Mouse (Mus musculus) ovary, postnatal 36 days (tissue): ENCODE measurements around the gene Cd101.

ENCODE experiments used
- DNase-seq: peaks from one replicate; pipeline ENCODE4 v3.0.0; 2022; ENCODE audit warnings: low spot score, mixed read lengths

The Cd101 gene

DNA sequence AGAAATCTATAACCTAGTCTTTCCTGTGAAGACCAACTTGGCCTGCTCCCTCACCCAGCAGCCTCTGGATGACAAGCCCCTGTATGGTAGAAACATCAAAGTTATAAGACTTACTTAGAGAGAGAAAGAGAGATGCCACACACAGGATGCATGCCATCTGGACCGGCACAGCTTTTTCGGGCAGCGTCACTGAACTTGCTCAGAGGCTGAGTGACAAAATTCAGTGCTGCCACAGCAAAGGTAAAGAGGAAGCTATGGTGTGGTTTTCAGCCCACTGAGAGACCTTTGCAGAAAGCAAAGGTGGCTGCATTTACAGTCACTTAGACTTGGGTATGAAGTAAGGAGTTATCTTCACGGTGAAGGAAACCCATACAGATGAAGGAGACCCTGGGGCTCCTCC is at the start of gene Cd101:
Gene Cd101, minus strand, starts transcription at position 218 of the 400 bp plus-strand sequence.
- DNase-seq = no peak

DNA sequence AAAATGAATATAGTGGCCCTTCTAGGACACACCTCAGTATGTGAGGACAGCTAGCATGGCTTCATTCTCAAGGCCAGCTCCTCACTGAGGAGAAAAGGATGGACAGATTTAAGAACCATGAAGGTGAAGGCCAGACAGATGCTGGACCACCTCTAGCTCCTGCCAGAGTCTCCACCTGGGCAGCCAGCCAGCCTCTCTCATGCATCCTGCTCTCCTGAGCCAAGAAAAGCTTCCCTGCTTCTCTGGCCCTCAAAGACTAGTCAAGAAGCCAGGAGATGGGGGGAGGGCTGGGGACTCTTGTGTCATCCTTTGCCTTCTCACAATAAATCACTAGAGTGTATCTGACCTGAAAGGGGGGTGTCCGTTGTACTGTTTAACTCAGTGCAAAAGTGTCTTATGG is 49.0 kb upstream of the Cd101 start:
- peak; percentile 49 for DNase-seq

DNA sequence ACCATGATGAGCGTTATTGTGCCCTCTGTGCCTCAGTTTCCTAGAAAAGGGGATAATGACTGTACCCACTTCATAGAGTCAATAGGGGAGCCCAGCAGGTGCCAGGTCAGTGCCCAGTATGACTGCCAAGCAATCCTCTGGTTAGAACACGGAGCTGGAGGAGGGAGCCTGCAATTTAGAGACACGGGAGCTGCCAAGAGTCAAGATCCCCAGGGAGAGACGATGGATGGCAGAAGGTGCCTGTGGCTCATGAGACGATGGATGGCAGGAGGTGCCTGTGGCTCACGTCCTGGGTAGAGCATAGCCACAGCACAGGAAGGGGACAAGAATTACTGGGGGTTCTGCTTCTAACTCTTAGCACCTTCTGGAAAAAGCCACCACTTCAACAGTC is 48.3 kb upstream of the Cd101 start:
- no peak for DNase-seq

DNA sequence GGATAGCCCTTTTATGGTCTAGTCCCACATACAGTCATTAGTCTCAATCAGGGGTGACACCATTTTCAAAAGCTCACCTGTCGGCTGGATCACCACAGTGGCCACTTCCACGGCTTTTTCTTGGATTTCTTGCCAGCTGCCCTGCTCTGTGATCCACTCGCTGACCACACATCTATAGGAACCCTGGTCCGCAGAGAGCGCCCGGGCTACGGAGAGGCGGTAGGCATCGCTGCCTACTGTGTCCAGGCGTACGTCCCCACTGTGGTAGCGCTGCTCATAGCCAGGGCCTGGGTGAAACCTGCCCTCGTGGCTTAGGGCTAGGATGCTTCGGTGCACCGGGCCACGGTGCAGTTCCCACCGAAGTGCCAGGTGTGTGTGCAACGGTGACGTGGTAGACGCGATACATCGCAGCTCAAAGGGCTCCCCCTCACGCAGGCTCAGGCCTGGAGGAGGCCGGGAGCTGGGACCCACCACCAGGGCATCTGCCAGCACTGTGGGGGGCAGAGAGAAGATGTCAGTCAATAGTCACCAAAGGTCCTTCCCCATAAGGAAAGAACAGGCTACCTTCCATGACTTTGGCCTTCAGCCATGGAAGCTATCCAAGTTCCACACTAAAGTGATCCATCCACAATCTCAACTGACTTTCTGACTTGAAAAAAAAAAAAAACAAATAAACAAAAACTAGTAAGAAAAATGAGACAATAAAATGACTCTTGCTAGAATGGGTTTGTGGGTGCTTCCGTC is 47.8 kb upstream of the Cd101 start:
- no peak for DNase-seq

DNA sequence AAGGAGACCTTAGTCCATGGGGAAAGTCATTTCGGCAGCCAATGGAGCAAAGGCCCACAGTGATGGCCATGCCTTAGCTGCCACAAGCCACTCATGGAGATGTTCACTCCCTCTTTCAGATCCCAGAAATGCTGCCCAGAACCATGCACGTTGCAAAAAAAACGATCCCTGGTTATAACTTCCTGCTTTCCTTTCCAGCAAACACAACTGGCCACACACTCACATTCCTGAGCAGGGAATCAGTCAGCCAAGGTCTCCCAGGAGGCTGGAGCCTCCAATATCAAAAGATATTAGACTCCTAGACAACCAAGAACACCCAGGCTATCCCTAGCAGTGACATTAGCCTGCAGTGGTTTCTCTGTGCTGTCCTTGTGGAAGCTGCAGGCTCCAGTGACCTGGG is 46.5 kb upstream of the Cd101 start:
- peak; percentile 18 for DNase-seq

DNA sequence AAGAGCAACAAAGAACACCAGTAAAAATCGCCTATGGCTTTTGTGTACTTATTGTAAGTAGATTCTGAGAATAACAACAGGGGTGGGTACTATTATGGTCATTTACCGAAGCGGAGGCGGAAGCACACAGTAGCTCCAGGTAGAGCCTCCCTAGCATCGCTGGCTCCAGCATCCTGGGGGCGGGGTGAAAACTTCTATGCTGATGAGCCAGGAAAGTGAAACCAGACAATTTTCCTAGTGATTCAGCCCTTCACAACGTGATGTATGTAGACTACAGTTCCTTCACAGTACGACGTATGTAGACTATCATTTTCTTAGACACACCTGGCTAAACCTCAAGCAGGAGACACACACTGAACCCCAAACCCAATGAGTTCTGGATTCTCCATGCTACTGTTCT is 44.0 kb upstream of the Cd101 start:
- no peak for DNase-seq

DNA sequence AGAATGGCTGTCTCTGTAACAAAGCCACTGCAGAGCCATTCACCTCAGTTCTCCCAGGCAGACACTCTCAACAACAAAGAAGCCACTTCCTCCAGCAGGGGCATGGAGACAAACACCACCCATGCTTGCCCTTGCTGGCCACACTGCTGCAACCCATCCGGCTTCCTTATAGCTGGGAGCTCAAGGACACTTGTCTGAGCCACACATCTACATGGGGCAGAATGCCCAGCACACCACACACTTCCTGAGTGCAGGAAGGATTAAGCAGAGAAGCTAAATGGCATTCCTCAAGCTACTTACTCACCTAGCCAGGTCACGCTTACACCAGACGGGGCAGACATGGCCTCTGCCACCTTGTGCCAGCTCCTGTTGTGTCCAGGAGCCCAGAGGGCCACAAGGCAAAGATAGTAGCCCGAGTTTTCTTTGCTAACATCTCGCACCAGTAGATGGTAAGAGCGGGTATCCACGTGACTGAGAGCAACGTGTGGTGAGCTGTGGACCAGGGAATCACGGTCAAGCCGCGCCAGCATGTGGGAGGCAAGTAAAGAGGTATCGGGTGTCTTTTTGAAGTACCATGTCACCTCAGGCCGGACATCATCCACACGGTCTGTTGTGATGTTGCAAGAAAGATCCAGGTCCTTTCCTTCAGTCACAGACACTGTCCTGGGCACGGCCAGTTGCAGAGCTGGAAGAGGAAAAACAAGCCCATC is 43.3 kb upstream of the Cd101 start:
- DNase-seq = no peak

DNA sequence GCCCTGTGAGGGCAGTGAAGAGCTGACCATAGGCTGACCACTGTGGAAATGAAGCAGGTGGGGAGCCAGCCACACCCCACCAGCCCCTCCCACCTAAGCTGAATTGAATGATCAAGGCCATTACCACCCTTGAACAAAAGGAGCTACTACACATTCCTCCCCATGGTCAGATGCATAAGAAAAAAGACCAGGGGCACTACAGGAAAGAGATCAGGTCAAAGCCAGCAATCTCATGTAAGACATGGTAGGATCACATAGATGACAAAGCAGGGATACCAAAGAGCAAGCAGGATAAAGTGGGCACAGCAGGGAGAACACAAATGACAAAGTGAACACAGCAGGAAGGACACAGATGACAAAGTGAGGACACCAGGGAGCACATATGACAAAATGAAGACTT is 42.2 kb upstream of the Cd101 start:
- no peak for DNase-seq

DNA sequence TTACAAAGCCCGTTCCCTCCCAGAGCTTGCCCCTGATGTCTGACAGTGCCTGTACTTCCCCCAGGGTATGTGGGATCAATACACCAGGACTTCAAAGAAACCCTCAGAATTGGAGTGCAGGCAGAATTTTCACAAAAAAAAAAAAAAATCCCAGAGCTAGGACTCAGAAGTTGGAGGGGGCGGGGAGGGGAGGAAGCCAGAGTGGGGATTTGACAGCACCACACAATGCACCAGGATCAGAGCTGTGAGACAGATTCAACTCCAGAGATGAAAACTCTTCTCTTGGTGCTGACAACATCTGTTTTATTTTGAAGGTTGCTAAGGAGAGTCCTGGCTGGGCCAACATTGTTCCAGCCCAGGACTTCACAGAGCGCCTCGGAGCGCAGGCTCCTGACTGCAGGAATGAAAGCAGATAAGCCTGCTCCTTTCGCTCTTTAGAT is 41.5 kb upstream of the Cd101 start:
- no peak for DNase-seq

DNA sequence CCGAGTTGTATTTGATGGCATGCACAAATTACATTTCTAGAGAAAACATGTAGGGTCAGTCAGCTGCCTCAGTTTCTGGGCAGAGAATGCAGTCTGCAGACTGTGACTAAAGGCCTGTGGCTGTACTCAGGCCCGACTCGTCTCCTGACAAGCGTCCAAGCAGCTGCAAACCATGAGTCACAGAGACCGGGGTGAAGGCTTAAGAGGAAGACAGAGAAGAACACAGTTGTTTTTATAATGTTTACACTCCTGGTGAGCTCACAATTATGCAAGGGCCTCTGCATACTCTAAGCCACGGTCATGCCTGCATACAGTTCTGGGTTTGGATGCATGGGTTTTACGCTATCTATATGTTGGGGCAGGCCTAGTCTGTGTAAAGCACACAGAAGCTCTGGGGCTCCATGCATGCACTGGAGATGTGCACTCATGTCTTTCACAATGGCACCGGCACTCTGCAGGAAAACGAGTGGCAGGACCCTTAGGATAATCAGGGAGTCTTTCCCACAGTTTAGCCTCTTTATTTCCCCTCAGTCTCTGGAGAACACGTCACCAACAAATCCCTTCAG is 41.0 kb upstream of the Cd101 start:
- peak; percentile 38 for DNase-seq

DNA sequence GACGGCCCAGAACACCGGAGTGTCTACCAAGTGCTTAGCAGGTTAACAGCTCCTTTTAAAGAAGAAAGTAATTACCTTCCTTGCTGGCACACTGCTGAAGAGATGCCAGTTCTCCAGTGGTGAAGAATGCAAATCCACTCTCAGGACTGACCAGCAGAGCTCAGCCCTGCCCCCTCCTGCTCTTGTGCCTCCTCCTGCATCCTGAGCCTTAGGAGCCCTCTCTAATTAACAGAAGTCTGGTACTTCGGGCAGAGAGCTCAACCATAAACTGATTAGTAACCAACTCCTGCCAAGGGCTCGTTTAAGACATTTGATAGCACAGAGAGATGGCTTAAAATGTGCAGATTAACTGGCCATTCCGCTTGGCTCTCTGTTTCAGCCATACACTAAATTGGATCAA is 39.3 kb upstream of the Cd101 start:
- DNase-seq = no peak

DNA sequence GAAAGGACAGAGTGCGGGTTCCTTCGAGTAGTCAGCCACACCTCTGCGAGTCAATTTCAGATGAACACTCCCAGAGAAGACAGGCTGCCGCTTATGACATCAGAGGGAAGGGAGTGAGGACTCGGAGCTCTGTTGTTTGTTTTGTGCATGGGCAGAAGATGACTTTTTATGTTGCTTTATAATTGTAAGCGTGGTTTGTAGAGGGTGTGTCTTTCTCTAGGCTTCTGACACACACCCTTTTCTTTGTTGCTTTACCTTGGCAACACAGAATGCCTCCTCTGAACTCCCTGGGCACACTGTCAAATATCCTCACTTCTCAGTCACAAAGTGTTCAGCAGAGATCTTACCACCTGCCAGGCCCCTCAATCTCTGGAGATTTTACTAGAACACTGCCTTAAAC is 36.8 kb upstream of the Cd101 start:
- no peak for DNase-seq

DNA sequence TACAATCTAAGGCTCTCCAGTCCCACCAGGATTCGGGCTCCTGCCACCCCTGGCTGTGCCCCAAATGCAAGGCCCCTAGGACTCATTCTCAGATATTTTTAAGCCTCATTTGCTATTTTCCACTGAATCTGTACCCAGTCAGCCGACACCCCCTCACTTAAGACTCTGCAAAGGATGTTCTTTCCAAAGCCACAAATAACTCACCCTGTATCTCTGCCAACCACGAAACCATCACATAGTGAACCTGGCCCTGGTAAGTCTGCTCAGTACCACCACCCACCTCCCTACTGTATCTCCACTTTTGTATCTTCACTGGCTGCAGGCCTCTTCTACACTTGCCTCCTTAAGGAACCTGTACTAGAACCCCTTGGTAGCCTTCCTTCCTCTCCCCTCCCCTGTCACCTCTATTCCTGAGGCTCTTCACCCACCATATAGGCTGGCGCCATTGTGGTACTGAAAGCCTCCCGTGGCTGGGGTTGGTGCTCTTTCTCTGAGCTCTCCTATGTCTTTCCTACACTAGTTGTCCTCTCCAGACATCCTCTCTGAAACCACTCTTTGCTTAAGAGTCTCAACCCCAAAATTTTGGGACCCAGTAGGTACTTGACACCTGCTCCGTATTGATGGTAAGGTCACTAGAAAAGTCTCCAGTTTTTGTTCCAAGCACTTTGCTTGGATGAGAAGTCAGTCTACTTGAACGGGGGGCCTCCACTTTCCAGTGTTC is 32.7 kb upstream of the Cd101 start:
- no peak for DNase-seq

DNA sequence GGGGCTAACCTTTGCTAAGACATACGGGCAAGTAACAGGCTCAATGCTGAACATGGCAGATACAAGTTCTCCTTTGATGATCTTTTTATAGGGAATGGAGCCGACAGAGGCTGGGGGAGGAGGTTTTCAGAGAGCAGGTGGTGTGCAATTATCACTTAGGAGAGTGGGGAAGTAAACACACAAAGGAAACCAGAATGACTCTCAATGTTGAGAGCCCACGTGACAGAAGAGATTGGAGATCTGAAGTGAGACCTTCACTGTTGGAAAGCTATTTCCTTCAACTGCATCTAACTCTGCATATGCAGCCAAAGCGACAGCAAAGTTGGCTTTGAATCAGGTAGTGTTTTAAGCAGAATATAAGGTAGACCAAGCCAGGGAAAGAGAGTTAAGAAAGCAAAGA is 29.9 kb upstream of the Cd101 start:
- no peak for DNase-seq

DNA sequence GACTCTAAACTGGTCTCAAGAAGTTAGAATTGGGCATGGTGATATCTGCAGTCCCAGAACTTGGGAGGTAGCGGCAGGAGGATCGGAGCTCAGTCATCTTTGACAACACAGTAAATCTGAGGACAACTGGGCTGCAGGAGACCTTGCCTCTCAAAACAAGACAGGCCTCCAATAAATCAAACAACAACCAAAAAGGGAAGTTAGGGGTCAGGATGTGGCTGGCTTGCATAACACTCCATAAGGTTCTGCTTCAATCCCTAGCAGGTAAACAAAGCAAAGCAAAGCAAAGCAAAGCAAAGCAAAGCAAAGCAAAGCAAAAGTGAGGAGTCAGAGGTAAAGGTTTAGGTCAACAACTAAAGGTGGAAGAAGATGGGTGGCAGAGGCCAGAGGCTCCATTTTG is 28.8 kb upstream of the Cd101 start:
- no peak for DNase-seq

DNA sequence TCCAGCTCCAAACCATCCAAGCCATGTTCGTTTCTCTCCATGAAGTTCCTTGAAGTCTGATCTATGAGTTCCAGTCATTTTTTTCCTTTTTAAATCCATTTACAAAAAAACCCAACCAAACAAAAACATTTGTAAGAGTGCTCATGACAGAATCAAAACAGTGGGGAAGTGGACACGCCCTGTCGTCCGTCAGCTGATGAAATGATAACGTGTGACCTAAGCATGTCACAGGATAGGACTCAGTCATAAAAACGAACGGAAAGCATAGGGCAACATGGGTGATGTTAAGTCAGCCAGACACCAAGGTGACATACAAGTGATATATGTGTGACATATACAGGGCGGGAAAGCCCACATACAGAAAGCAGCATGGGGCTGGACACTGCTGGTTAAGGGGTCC is 25.9 kb upstream of the Cd101 start:
- DNase-seq = no peak

DNA sequence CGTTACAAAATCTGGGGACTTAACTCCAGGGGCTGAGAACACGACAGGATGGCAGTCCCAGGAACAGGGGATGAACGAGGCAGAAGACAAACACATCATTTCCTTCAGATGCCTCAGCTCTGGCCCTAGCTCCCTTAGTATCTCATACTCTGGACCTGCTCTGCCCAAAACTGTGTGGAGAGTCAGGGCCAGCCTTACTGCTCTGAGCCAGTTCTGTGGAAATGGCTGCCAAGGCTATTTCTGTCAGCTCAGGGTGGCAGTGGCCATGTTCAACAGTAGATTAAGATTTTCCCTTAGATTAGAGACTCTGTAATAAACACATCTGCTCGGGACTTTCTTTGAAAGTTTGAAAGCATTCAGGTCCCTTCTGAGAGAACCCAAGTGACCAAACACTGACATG is 22.2 kb upstream of the Cd101 start:
- DNase-seq = no peak

DNA sequence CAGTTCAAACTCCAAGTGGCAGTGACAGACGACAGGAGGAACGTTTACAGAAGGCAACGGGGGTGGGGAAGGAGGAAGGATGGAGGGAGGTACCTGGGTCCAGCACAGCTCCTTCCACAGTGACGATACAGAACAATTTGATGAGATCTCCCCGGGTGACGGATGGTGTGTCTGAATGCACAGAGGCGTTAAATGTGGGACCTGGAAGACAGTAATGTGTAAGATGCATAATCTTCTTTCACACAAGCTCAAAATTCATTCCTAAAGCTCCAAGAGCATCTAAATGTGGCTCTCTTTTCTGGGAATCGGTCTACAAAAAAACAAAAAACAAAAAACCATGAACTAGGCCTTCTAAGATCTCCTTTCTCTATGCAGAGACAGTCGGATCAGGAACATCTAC is 20.6 kb upstream of the Cd101 start:
- DNase-seq = no peak

DNA sequence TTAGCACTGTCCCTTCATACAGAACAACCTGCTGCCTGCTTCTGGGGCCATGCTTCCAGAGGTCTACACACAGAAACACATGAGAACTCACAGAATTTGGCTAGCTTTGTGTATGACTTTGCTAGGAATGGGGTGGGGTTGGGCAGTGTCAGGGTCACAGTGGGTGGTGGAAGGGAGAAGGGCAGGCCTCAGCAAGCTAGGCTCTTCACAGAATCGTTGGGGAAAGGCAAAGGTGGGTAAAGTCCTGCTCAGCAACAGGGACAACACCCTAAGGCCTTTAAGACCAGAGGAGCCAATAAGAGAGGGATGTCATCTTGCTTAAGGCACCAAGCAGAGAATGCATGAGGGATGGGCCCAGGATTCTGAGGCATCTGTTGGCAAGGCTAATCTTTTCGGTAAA is 19.4 kb upstream of the Cd101 start:
- no peak for DNase-seq

DNA sequence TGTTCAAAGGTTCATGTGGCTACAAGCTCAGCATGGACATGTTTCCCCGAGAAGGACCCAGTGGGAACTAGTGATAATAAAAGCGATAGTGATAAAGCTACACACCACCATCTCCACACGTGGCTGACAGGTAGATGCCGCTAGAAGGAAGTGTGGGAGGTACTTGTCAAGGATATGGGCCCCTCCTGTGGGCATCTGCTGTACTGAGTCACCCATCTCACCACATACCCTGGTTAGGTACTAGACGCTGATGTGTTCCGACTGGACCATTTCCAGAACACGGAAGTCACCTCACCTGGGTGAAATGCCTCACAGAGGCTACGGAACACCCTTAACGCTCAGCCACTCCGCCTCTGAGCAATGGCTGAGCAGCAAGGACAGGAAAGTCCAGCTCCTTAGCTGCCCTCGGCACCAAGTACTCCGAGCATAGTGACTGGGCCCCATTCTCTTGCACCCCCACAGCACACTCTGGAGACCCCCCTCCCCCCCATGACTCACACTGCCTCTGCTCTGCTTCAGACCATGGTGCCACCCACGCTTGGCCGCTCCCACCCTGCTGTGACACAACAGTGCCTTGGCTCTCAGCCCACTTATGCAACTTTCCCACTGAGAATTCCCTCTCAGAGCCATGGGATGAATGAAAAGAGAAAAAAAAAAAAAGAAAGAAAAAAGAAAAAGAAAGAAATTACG is 18.4 kb upstream of the Cd101 start:
- peak; percentile 53 for DNase-seq

DNA sequence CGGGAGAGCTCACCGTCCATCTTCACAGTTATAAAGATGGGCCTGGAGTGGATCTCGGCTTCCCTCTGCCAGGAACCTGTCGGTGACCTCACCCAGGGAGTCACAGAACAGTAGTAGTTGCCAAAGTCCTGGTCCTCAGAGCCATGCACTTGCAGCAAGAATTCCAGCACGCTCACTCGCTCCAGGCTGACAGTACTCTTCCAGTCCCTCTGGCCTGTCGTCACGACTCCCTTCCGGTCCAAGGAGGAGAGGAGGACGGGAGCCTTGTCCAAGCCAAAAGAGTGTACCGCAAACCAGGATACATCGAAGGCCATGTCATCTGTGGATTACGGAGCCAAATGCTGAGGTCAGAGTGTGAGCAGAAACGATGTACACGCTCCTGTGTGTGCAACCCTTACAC is 16.1 kb upstream of the Cd101 start:
- peak; percentile 29 for DNase-seq

DNA sequence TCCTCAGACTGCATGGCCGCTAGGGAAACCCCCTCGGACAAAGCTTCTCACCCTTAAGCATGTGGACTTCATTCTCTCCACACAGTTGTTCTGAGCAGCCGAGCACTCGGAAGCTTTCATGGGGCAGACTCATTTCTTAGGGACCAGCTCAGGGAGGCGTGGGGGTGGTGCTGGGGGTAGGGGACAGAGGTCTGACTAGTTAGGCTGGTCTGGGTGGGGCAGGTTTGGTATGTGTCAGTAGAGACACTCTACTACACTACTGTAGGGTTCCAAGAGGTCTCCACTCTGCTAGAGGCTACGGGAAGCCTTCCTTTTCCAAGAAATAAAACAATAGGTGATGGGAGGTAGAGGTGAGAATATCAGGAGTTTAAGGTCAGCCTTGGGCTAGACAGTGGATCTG is 15.3 kb upstream of the Cd101 start:
- DNase-seq = no peak
